Mouse (Mus musculus): ENCODE measurements around the gene Tbc1d14.

The Tbc1d14 gene

DNA sequence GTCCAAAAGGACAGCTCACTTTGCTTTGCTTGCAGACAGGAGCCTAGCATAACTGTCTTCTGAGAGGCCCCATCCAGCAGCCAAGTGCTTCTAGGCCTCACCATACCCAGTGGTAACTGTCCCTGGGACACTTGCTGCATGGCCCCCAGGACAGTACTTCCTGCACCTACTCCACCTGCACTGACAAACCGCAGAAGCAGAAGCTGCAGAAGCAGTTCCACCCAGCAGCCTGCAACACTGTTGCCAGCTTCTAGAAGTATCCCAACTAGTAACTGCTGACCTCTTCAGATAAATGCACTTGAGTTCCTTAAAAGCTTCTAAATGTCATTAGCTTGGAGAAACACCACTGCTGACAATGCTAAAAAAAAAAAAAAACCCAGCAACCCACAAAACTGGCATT, 78.0 kb downstream of the Tbc1d14 start:
- in situ Hi-C loops (cut with MboI, MseI): no loop called here

DNA sequence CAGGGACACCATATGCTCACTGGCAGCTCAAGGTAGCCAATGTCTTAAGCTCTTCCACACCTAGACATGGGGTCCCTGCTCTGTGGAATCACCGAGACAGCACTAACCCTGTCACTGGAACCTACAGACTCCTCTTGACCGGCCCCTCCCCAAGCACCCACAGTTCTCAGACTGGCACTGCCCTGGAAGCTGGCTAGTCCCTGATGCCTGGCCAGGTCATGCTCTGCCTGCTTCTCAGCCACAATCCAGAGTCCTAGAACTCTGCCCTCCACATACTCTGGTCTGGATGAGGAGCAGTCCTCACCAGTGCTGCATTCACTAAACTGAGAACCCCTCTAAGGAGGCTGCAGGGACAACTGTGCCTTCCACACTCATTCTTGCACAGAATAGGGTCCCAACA, 82.1 kb downstream of the Tbc1d14 start:
- in situ Hi-C loops (cut with MboI, MseI): no loop called here

DNA sequence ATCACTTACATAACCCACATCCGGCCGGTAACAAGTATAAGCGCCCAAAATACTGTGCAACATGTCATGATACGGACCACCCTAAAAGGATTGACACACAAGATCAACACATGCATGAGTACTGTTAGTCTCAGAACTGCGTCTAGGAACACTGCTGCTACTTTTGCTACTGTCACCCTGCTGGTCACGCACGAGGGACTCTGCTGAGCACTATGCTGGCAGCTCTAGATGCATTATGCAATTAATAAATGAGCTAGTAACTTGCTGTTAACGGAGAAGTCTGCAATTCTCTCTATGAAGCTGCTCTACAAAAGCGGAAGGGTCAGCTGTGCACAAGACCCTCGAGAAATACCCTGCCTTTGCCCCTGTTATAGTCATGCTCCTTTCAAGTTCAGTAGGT, 84.7 kb downstream of the Tbc1d14 start:
- in situ Hi-C loops (cut with MboI, MseI): no loop called here

DNA sequence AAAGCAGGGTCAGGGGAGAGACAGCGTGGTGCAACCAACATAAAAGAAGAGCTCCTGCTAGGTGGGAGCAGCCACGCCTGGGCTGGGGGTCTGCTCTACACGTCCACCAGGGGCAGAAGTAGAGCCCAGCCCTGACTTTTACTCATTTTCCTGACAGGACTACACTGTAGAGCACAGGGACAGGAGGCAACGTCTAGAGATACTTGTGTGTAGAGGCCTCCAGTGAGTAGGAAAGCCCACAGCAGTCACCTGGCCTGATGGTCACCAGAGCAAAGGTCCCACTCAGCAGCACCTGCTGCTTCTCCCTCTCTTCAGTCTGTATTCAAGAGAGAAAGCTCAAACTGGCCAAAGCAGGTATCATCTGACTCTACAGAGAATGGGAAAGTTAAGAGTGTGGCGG, 87.4 kb downstream of the Tbc1d14 start:
- in situ Hi-C loops (cut with MboI, MseI): no loop called here

DNA sequence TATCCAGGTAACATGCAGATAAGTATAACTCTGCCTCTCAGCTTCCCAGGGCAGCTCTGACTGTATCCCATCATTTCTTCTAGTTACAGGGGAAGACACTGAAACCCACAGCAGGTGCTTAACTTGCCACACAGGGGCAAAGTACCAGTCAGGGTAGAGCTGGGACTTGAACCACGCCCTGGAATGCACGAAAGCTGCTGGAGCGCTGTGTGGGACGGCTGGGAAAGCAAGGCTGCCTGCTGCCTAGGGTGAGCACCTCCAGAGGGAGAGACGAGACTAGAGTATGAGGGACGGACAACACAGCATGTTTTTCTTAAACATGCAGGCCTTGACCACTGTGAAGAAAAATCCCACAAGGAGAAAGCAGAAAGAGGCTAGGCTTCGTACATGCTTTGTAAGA, 87.8 kb downstream of the Tbc1d14 start:
- in situ Hi-C loops (cut with MboI, MseI): no loop called here

DNA sequence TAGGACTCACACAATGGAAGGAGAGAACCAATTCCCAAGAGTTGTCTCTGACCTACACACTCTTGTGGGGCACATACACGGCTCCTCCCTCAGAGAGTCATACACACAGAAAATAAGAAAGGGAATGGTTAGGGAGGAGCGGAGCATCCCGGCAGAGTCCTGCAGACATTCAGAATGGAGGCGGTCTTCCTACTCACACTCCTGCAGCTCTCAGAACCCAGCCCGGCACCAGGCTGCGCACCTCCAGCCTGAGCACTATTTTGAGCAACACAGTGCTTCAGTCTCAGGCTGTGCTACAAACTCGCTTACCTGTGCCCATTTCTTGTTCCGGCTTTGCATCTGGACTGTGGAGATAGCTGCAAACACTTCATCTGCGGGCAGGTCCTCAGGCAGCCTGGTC, 98.4 kb downstream of the Tbc1d14 start:
- in situ Hi-C loops (cut with MboI, MseI): no loop called here

DNA sequence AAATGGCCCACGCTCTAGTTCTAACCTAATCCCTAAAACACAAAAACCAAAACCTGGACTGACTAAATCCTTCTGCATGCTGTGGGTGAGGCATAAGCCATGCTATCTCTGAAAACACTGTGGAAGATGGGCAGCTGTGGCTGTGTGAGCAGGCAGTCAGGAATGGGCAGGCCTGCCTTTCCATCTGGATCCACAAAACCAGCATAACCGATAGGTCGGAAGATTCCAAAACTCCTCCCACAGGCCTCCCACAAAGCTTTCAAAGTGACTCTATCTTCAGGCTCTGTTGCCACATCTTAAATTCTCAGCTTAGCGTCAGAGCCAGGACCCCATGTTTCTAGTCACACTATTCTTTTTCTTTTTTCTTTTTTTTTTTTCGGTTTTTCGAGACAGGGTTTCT, 99.2 kb downstream of the Tbc1d14 start:
- in situ Hi-C loops (cut with MboI, MseI): no loop called here

DNA sequence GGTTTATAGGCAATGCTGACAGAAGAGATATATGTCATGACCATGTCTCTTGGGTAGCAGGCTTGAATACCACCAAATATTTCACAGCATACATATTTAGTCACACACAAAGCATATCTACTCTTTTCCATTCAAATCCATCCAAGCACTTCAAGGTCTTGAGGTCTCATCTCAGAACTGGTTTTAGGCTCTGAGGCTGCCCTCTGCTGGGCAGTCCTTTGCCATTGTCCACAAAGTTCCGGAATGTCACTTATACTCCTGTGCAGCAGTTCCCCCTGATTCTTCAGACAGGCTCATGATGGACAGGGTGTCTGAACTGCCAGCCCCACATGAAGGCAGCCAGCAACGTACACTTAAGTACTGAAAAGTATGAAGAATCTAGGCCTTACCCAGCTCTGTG, 103.9 kb downstream of the Tbc1d14 start:
- in situ Hi-C loops (cut with MboI, MseI): no loop called here

DNA sequence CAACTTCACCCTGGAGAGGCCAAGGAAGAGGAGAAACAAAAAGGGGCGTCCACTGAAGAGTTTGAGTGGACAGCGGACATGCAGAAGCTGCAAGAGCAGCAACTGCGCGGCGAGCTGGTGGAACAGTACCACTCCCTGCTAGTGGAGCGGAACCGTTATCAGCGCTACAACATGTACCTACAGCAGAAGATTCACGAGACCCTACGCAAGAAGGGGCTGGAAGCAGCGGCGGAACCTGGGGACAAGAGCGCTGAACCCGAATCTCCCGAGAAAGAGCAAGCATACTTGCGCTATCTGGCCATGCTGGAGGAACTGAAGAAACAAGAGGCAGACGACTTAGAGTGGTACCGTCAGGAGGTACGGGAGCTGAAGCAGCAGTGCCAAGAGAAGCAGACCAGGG, 107.8 kb downstream of the Tbc1d14 start:
- in situ Hi-C loops (cut with MboI, MseI): no loop called here

DNA sequence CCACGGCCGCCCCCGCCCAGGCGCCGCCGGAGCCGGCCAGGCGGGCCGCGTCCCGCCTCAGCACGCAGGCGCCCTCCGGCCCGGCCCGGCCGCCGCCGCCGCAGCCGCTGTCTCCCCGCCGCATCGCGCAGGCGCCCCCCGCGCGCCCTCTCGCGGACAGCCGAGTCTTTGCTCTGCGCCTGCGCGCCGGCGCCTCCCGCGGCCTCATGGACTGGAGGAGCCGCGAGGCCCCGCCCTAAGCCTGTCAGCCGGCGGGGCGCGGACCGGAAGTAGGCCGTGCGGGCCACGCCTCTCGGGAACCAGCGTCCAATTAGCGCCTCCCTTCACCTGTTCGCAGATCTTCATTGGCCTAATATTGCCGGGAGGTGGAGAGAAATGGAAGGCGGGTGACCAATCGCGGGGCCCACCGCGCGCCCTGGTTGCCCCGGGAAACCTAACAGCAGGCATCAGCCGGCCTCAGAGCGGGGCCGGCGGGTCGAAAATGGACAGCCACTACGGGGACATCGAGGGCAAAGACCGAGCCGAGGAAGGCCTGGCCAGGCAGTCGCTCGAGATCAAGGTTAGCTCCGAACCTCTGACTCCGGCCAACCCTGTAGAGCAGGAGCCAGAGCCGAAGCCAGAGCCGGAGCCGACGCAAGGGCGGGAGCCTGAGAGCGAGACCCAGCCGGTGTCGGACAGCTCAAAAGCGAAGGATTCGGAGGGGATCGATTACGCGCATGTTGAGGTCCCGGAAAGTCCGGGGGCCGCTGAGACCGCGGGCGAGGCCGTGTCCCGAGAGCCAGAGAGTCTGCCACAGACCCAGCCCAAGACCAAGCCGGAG, 108.7 kb downstream of the Tbc1d14 start, which contains the start of the genes Tada2b and Ccdc96:
TSS of gene Tada2b (minus strand) at position 115 of the 820 bp plus-strand sequence.
TSS of gene Ccdc96 (plus strand) at position 418 of the 820 bp plus-strand sequence.
- in situ Hi-C loops (cut with MboI, MseI): loop anchor here (5.0 kb wide), 1 partner anchor 98 kb away; no protein-coding TSS in a partner anchor

DNA sequence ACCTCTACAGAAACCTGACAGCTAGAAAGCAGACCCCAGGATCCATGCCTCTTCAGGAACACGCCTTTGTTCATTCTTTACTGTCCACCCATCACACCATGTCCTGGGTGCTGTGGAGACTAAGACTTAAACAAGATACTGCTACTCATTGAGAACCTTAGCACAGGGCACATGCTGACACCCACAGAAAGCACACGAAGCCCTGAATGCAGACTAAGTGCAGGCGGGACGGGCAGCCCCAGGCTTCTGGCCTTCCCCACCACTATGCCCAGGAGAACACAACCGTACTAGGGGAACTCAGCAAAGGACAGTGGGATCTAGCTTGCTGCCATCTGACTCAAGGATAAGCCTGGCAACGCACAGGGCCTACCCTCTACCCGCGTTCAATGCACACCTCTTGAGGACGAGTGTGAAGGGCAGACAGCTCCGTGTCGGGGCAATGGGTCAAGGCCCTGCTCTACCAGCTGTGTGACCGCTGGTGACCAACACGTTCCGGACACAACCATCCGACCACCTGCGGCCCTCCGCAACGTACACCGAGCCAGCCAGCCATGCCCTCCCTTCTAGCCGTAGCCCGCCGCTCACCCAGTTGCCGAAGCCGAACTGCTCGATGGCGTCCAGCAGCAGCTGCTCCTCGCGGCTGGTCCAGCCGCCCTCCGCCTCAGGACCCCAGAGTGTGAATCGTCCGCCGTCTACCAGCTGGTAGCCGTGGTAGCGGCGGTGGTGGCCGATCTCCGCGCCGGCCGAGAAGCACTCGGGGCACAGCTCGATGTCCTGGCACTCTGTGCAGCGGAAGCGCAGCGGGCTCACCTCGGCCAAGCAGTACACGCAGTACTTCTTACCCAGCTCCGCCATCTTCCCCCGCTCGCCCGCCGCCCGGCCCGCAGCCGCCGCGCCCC, 109.6 kb downstream of the Tbc1d14 start:
- in situ Hi-C loops (cut with MboI, MseI): loop anchor here (5.0 kb wide), 1 partner anchor 99 kb away; no protein-coding TSS in a partner anchor

DNA sequence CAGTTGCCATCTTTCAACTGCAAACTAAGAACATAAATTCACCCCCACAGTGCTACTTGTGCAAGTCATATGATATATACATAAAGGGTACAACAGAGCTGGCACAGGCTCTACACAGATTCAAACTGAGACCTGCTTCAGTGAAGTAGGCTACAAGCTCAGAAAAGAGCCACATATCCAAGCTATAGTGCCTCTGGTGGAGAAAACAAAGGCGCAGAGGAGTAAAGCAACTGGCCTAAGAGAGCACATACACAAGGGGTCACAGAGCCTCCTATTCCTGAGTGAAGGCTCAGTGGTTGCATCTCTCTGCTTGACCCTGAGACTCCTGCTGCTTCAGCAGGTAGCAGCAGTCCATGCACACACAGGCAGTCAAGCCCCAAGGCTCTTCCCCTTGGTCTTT, 112.0 kb downstream of the Tbc1d14 start:
- in situ Hi-C loops (cut with MboI, MseI): loop anchor here (5.0 kb wide), 1 partner anchor 101 kb away; no protein-coding TSS in a partner anchor

DNA sequence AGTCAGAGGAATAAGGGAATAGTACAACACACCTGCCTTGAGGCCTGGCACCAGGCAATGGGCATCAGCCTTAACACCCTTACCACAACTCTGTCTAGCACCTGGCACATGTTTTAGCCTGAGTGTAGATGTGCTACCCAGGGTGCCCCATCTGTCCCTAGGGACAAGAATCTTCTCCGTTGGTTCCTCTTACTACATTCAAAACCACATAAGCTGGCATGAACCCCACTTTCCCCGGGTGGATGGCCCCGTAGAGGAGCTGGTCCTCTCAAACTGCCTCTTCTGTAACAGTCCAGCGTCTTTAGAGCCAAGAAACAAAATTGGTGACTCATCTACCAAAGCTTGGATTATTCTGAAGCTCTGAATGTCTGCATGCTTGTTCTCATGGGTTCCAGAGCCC, 112.7 kb downstream of the Tbc1d14 start:
- in situ Hi-C loops (cut with MboI, MseI): loop anchor here (5.0 kb wide), 1 partner anchor 102 kb away; no protein-coding TSS in a partner anchor

DNA sequence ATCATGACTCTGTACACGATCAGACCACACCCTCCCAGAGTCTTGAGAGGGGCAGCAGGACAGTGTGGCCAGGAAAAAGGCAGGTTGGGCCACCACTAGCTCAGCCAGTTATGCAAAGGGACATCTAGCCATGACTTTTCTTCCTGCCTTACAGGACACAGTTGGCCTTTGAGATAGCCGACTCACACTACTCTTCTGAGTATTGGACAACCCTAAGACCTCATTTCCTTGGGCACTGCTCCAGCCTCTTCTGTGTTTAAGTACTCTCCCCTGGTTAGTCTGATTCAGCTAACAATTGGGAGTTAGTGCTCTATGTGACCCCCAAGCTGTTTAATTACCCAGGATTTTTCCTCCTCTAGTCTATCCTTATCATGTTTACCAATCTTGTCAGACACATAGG, 113.3 kb downstream of the Tbc1d14 start:
- in situ Hi-C loops (cut with MboI, MseI): loop anchor here (5.0 kb wide), 1 partner anchor 103 kb away; no protein-coding TSS in a partner anchor

DNA sequence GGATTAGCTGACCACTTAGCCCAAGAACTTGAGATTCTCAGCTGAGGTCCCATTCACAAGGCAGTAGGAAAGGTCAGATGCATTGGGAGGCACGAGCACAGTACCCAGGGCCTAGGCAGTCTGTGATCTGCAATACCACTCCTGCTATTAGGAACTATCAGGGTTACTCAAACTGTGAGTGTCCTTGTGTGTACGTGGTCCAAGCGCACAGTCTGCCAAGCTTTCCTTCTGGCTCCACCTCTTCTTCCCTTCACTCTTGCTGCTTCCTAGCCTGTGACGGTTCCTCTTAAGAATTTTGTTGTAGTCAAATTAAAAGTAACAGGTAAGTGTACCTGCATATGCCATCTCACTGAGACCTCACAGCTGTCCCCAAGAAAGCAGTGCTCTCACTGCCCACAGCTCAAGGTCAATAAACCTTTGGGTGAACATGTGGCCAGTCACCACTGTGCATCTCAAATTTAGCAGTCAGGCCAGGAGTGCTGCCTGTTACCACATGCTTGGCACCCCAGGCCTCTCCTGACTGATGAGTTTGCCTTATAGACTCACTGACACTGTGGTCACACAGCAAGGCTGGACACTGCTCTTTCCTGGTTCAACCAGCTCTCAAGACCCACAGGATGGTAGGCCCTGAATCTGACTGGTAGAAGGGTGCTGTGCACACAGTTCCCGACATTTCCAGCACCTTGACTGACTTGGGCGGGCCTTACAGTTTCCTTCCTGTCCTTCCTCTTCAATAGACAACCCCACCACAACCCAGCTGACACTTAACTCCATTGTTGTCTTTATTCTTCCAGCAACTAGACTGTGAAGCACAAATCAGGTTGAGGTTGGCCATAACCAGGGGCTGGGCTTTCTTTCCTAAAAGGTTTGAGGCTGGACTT, 114.3 kb downstream of the Tbc1d14 start:
- in situ Hi-C loops (cut with MboI, MseI): no loop called here

DNA sequence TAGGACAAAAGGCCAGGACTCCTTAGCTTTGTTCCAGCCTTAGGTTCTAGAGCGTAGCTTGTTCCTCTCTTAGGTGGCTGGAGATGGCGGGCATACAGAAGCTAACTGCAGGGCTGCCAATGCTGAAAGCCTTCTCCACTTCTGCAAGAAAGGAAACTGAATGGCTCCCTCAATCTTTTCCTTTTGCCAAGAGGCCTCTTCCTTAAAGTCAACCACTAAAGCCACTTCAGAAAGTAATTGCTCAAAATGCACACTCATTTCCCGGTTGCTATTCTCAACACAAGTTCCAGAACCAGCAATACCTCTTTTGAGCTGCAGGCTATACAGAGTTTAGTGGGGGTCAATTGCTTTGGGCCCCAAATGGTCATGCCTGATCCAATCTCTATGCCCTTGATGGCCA, 115.6 kb downstream of the Tbc1d14 start:
- in situ Hi-C loops (cut with MboI, MseI): no loop called here

DNA sequence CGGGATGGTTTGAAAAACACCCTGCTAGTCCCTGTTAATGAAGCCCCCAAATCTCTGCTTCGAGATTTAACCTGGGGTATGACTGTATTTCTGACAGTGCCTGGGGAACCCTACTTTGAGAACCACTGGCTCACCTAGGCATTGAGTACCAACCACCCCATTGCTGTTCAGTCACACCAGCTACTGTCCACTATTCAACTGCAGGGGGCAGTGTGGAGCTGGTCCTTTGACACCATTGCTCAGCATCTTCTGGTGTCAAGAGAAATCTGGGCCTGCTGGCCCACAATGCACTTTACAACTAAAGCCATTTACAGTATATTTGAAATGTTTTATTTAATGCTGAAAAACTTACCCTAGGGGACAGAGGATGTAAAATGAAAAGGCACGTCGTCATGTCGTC, 118.8 kb downstream of the Tbc1d14 start:
- in situ Hi-C loops (cut with MboI, MseI): no loop called here

DNA sequence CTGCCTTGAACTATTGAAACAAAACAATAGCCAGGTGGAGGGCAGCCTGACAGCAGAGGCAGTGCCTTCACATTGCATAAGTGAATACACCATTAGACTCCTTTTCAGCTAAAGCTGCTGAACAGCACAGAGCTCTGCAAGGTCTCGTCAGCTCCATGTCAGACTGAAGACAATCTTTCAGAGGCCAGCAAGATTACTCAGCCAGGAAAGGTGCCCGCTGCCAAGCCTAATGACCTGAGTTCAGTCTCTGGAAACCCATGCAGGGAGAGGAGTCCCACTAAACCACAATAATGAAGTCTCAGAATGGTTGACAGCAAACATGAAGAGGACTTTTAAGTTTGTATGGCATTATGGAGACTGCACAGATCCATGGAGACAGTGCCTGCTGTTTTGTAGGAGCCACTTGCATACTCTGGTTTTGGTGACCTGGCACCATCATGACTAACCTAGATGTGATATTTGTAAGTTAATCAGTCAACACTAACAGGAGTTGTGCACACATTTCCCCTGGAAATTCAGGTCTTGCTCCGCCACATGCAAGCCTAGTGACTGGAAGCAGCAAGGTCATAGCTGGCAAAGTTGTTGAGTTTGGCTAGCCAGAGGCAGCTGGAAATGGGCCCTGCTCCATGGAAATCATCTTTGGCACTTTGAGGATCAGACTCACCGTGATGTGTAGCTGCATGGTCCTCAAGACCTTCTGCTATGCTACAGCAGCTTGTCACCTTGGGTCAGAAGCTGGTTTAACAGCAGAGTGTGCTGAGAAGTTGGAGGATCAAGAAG, 120.0 kb downstream of the Tbc1d14 start:
- in situ Hi-C loops (cut with MboI, MseI): no loop called here

DNA sequence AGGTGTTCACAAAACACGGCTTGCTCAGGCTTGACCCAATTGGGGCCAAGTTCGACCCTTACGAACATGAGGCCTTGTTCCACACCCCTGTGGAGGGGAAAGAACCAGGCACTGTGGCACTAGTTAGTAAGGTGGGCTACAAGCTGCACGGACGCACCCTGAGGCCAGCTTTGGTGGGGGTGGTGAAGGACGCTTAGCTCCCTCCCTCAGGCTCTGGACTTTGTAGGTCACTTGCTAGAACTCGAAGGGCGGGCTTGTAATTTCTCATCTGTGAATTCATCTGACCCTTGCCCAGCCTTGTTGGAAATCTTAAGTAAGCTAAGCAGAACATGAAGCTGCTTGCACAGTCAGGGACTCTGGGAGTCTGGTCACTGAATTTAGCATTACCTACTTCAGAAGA, 121.9 kb downstream of the Tbc1d14 start:
- in situ Hi-C loops (cut with MboI, MseI): no loop called here

DNA sequence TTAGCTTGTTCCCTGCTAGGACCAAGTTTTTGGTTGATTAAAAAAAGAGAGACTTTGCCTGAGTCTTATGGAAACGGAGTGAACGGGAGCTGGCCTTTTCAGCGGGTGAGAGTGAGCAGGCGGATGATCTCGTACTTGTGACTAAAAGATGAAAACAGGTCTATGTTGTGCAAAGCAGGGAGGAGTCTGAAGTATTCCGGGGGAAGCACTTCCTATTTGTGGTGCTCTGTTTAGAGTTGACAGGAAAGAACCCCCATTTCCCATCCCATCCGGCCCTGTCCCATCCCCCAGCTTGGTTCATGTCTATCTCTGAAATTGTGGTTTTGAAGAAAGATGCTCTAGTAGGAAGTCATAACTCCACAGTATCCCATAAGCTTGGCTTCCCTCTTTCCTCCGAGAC, 127.2 kb downstream of the Tbc1d14 start:
- in situ Hi-C loops (cut with MboI, MseI): loop anchor here (5.0 kb wide), 1 partner anchor 276 kb away; no protein-coding TSS in a partner anchor

Data from T-helper 1 cell (primary cell).